Mouse (Mus musculus): Measurements from ENCODE around the gene Fbxo24.

DNA sequence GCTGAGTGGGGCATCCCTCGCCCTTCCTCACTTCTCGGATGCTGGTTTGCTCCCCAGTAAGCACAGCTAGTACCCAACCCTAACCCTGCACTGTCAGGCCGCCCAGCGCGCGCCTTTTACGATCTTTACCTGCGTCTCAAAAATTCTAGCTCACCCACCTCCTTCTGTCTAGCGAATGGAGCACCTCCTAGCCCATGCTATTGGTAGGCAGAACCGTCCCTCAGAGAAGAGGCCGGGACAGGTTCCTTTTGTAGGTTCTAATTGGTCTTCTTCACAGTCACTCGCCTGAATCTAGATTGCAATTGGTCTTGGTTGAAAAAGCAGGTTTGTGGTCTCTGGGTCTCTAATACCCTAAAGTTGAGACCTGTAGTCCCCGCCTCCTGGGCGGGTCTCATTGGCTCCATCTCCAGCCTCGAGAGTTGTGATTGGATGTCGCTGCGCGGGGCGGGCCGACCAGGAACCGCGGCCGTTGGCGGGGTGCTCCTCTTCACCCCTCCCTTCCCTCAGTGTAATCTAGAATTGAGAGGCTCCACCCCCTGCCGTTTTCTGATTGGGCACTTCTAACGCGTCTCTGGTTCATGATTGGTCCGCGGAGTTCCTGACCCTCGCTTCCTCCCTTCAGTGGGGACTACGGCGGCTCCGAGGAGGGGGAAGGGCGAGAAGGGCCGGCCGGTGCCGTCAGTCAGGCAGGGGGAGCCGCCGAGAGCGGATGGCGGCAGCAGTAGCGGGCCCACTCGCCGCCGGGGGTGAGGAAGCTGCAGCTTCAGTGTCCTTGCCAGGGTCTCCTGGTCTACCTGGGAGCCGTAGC, at the start of gene Fbxo24, which contains the start of the genes Lrch4 and Gm20605:
- TF ChIP-seq MAX (IDR thresholded peaks at IDR 0.05) (no peak), CTCF (IDR thresholded peaks at IDR 0.05; ENCODE audit: control insufficient read depth, insufficient read depth, insufficient read length) (no peak), USF1 (IDR thresholded peaks at IDR 0.05; ENCODE audit: low read depth) (no peak)

Measured in C2C12 (cell line).